Mouse (Mus musculus): Measurements from ENCODE around the gene Rpl37. TPM values are rescaled to one million over a fixed set of nuclear protein-coding genes. Genes with fewer than 3 reads are reported as not detected.

The Rpl37 gene
- polyA plus RNA-seq, 1 experiment from 2014 or later = 548 TPM

DNA sequence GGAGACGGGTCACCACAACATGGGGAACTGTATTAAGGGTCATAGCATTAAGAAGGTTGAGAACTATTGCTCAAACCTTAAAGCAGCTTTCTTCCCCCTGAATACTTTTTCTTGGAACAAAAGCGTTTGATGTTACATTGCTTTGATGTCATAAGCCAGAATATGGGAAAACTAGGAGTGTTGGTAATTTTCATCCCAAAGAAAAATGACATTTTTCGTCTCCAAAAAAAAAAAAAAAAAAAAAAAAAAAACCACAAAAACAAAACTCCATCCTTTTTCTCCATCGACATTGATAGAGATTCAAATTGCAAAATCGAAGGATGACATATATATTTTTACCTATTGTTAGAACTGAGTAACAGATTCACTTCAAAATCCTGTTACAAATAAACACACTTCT lies 26.3 kb downstream of the Rpl37 start:
- Histone ChIP-seq H3K27me3 (no peaks in the 10 kb centered on the region), H3K9me3 (no peaks in the 10 kb centered on the region), H3K9ac (no peak overlapping the region), H3K4me2 (replicated peaks) (no peak overlapping the region), H3K4me3 (no peak overlapping the region), H3K36me3 (no peaks in the 10 kb centered on the region), H3K27ac (no peak overlapping the region), H3K4me1 (peaks cover 10% of the 10 kb centered on the region)
- no peak for ATAC-seq (ENCODE audit: insufficient number of reproducible peaks, insufficient read depth, low FRiP score, low TSS enrichment)
- 72% methylated on average over 5 of the region's 5 CpGs for WGBS

DNA sequence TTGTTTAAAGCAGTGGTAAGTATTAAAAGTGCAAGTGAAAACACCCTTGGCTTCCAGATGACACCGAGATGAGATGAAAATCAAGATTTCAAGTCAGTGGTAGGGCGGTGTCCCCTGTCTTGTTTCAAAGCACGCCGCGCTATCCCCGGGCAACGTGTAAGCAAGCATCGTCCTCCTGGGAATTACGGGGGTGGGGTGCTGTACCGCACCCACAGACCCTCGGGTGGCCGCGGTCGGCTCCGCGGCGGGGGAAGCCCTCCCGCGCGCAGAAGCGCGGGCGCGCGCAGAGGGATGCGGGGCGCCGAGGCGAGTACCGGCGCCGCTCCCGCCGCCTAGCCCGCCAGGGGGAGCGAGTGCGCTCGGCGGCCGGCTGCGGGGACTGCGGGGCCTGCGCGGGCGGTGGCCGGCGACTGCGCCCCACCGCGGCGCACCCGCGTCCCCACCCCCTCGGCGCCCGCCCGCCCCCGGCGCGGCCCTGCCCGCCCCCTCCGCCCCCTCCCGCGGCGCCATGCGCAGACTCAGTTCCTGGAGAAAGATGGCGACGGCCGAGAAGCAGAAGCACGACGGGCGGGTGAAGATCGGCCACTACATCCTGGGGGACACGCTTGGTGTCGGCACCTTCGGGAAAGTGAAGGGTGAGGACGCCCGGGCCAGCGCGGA lies 27.0 kb downstream of the Rpl37 start, which contains the start of gene Prkaa1:
Prkaa1 (plus strand) TSS at position 501 of the 660 bp plus-strand sequence.
- Histone ChIP-seq H3K4me2 (replicated peaks) (peak within 1 kb of the TSS; percentile 69), H3K9me3 (no peaks in the 10 kb centered on the region), H3K4me1 (peaks cover 15% of the 10 kb centered on the region), H3K9ac (peak within 1 kb of the TSS; percentile 84), H3K27me3 (no peaks in the 10 kb centered on the region), H3K27ac (peak within 1 kb of the TSS; percentile 93), H3K4me3 (peak within 1 kb of the TSS; percentile 86), H3K36me3 (no peaks in the 10 kb centered on the region)
- peak; percentile 84 for ATAC-seq (ENCODE audit: insufficient number of reproducible peaks, insufficient read depth, low FRiP score, low TSS enrichment)
- WGBS = 0% methylated on average over 76 of the region's 80 CpGs

DNA sequence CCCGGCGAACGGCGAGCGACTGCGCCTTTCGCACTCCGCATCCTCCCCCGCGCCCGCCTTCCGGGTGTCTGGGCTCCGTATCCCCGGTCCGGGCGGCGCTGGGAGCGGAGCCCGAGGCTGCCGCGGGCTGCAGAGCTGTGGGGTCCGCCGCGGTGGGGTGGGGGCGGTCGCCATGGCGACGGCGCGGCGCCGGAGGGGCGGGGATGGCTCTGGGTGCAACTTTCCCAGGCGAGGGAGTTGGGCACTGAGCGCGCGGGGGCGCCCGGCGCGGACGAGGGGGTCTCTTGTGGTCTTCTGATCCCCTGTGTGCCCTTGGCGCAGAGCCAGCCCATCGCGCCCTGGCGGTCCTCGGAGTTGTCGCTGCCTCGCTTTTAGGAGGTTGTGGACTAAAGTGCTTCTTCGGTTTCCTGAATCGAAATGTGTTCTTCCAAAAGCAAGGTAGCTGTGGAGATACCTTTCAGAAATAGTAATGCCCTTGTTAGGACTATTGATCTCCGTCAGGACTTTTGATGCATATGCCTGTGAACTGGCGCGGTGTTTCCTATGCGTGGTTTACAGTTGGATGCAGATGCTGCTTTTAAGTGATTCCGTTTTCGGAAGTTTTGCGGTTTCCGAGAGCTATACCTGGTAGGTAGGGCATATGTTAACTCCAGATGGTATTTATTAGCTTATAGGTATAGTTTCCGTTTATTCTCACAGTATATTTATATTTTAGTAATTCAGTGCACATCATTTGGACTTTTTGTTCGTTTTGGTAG lies 27.8 kb downstream of the Rpl37 start:
- H3K4me2 ChIP-seq (replicated peaks) = peak overlapping the region; percentile 69
- no peaks in the 10 kb centered on the region for H3K27me3 ChIP-seq
- 1% methylated on average over 52 of the region's 61 CpGs for WGBS
- peak overlapping the region; percentile 84 for H3K9ac ChIP-seq
- ATAC-seq (ENCODE audit: insufficient number of reproducible peaks, insufficient read depth, low FRiP score, low TSS enrichment) = peak; percentile 83
- peaks cover 22% of the 10 kb centered on the region for H3K4me1 ChIP-seq
- no peaks in the 10 kb centered on the region for H3K9me3 ChIP-seq
- no peaks in the 10 kb centered on the region for H3K36me3 ChIP-seq
- peak overlapping the region; percentile 93 for H3K27ac ChIP-seq
- peak overlapping the region; percentile 86 for H3K4me3 ChIP-seq

DNA sequence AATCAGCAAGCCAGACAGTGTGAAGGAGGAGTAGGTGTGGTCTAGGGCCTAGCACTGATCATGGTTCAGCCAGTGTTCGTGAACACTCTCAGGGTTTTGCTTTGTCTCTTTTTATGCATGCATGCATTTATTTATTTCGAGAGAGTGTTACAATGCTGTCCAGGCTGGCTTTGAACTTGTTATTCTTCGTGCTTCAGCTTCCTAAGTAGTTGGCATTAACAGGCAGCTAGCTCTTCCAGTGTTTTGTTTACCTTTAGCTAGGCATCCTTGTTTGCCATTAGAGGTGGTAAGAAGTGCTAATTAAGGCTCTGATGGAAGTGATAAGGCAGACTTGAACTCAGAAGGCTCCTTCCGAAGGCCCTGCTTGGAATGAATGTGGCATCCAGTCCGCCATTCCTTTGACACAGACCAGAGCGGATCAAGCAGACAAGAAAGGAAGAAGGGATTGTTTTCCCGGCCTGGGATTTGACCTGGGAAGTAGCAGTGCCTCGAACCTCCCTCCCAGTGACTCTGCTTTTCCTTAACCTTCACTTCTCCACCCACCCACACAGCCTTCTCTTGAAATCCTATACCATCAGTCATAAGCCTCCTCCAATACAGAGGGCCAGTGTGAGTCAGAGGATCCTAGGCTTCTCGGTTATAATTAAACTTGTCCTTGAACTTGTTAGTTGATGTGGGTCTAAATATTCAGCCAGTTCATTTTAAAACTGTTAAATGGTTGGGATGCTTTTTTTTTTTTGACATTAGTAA lies 28.9 kb downstream of the Rpl37 start:
- 44% methylated on average over 9 of the region's 9 CpGs for WGBS
- Histone ChIP-seq H3K4me1 (peaks cover 26% of the 10 kb centered on the region), H3K9me3 (no peaks in the 10 kb centered on the region), H3K27ac (no peak overlapping the region), H3K36me3 (no peaks in the 10 kb centered on the region), H3K9ac (peak overlapping the region; percentile 19; the same call in 1 of the 2 replicates), H3K4me3 (peak overlapping the region; percentile 86), H3K27me3 (no peaks in the 10 kb centered on the region), H3K4me2 (replicated peaks) (peak overlapping the region; percentile 69)
- no peak for ATAC-seq (ENCODE audit: insufficient number of reproducible peaks, insufficient read depth, low FRiP score, low TSS enrichment)

DNA sequence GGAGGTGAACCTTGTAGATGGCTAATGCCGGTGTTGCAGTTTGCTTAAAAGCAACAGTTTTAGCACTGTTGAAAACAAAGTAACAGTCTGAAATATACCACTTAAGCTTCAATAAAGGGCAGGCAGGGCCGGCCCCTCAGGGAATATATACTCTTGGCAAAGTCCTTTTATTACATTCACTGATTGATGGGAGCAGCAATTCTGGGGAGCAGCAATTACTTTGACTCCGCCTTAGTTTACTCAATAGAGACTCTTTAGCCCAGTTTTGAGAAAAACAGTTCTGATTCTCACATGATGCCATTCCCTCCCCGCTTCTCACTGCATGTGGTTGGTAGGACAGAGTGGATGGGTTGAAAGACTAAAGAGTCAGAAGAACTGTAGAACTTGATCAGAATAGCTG lies 32.7 kb downstream of the Rpl37 start:
- Histone ChIP-seq H3K4me3 (no peak overlapping the region), H3K27ac (no peak overlapping the region), H3K36me3 (no peaks in the 10 kb centered on the region), H3K9ac (no peak overlapping the region), H3K4me1 (peaks cover 26% of the 10 kb centered on the region), H3K9me3 (no peaks in the 10 kb centered on the region), H3K4me2 (replicated peaks) (no peak overlapping the region), H3K27me3 (no peaks in the 10 kb centered on the region)
- 70% methylated on average over 4 of the region's 4 CpGs for WGBS
- ATAC-seq (ENCODE audit: insufficient number of reproducible peaks, insufficient read depth, low FRiP score, low TSS enrichment) = no peak

DNA sequence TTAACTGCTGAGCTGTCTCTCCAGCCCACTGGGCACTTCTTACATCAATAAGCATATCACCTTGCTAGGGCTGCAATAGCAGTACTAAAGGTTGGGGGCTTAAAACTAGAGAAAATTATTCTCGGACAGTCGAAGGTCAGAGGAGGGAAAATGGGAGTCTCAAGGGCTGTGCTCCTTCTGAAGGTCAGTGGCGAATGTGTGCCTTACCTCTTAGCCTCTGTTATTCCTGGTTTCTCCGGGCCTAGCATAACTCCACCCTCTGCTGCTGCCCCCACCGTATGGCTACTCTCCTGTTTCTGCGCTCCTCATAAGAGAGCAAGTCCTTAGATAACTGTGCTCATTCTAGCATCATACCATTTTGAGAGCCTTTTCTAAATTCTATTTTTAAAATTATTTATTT lies 35.7 kb downstream of the Rpl37 start:
- H3K4me3 ChIP-seq = no peak overlapping the region
- H3K36me3 ChIP-seq = no peaks in the 10 kb centered on the region
- H3K4me1 ChIP-seq = peaks cover 23% of the 10 kb centered on the region
- no peak overlapping the region for H3K4me2 ChIP-seq (replicated peaks)
- WGBS = 87% methylated on average over 6 of the region's 6 CpGs
- H3K27me3 ChIP-seq = no peaks in the 10 kb centered on the region
- no peak overlapping the region for H3K27ac ChIP-seq
- ATAC-seq (ENCODE audit: insufficient number of reproducible peaks, insufficient read depth, low FRiP score, low TSS enrichment) = no peak
- no peaks in the 10 kb centered on the region for H3K9me3 ChIP-seq
- no peak overlapping the region for H3K9ac ChIP-seq

DNA sequence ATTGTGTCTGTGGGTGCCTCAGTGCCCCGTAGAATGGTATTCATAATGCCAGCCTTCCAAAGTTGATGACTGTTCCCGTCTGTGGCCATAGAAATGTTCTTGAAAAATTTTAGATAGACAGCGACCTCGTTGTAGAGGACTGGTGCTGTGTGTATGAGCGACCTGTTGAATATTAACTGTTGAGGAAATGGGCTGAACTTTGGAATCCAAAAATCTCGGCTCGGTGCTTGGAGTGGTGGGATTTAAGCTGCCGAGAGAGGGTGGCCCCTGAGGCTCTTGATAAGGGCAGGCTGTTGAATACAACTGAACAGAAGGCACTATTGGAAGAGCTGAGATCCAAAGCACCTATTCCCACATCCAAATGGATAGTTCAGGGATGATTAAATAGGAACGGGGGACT lies 38.2 kb downstream of the Rpl37 start:
- Histone ChIP-seq H3K4me2 (replicated peaks) (no peak overlapping the region), H3K36me3 (no peaks in the 10 kb centered on the region), H3K9me3 (no peaks in the 10 kb centered on the region), H3K27me3 (no peaks in the 10 kb centered on the region), H3K4me3 (no peak overlapping the region), H3K9ac (no peak overlapping the region), H3K27ac (no peak overlapping the region), H3K4me1 (peaks cover 7% of the 10 kb centered on the region; the same call in 1 of the 2 replicates)
- no peak for ATAC-seq (ENCODE audit: insufficient number of reproducible peaks, insufficient read depth, low FRiP score, low TSS enrichment)
- 84% methylated on average over 9 of the region's 9 CpGs for WGBS

DNA sequence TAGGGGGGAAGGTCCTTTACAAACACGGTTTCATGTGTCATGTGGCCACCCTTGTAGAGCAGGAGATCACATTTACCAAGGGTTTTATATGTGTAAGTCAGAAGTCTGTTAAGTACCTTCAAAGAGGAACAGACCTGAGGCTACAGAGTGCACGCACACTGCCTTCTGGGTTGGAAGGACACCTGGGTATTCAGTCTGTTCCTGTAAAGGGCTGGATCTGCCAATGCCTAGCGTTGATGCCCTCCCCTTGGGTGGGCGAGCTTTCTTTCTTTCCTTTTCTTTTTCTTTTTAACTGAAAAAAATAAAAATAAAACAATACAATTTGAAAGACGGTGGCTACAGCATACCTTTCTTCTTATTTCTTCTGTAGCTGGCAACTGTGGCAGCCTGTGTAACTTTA lies 38.6 kb downstream of the Rpl37 start:
- Histone ChIP-seq H3K36me3 (no peaks in the 10 kb centered on the region), H3K27ac (no peak overlapping the region), H3K9ac (no peak overlapping the region), H3K4me1 (peaks cover 7% of the 10 kb centered on the region; the same call in 1 of the 2 replicates), H3K4me3 (no peak overlapping the region), H3K27me3 (no peaks in the 10 kb centered on the region), H3K4me2 (replicated peaks) (no peak overlapping the region), H3K9me3 (no peaks in the 10 kb centered on the region)
- no peak for ATAC-seq (ENCODE audit: insufficient number of reproducible peaks, insufficient read depth, low FRiP score, low TSS enrichment)
- WGBS = 68% methylated on average over 5 of the region's 5 CpGs

DNA sequence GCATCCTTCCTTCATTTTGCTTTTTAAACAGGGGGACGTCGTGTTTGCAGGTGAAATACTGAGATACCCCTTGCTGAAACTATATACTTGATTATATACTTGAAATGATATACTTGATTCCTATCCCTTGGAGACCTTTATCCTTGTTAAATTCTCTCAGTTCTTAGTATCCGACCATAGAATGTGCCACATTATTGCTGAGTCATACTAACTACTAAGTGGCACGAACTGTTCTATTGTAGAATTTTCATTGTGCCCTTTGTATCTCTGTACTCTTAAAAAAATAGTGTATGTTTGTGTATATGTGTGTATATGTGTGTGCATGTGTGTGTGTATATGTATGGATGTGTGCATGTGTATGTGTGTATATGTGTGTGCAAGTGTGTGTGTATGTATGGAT lies 39.9 kb downstream of the Rpl37 start:
- H3K4me2 ChIP-seq (replicated peaks) = no peak overlapping the region
- H3K27me3 ChIP-seq = no peaks in the 10 kb centered on the region
- no peak overlapping the region for H3K4me3 ChIP-seq
- no peak for ATAC-seq (ENCODE audit: insufficient number of reproducible peaks, insufficient read depth, low FRiP score, low TSS enrichment)
- no peaks in the 10 kb centered on the region for H3K36me3 ChIP-seq
- H3K9me3 ChIP-seq = no peaks in the 10 kb centered on the region
- H3K4me1 ChIP-seq = peaks cover 7% of the 10 kb centered on the region; the same call in 1 of the 2 replicates
- whole genome bisulfite sequencing = 87% methylated on average over 4 of the region's 4 CpGs
- H3K27ac ChIP-seq = no peak overlapping the region
- H3K9ac ChIP-seq = no peak overlapping the region

DNA sequence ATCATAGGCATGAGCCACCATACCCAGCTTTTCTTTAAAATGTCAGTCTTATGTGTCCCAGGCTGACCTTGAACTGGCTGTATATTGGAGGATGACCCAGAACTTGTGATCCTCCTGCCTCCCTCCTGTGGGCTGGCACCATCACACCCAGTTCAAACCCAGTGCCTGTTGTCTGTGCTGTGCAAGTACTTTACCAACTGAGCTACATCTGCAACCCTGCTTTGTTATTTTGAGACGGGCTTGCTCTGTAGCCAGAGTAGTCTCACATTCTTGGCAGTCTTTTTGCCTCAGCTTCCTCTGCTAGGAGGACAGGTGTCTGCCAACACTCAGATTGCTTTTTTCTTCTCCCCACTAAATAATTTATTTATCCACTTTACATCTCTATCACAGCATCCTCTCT lies 40.9 kb downstream of the Rpl37 start:
- Histone ChIP-seq H3K27me3 (no peaks in the 10 kb centered on the region), H3K27ac (no peak overlapping the region), H3K36me3 (no peaks in the 10 kb centered on the region), H3K9ac (no peak overlapping the region), H3K4me3 (no peak overlapping the region), H3K4me1 (peaks cover 7% of the 10 kb centered on the region; the same call in 1 of the 2 replicates), H3K9me3 (no peaks in the 10 kb centered on the region), H3K4me2 (replicated peaks) (no peak overlapping the region)
- 91% methylated on average over 1 of the region's 1 CpGs for WGBS
- no peak for ATAC-seq (ENCODE audit: insufficient number of reproducible peaks, insufficient read depth, low FRiP score, low TSS enrichment)

DNA sequence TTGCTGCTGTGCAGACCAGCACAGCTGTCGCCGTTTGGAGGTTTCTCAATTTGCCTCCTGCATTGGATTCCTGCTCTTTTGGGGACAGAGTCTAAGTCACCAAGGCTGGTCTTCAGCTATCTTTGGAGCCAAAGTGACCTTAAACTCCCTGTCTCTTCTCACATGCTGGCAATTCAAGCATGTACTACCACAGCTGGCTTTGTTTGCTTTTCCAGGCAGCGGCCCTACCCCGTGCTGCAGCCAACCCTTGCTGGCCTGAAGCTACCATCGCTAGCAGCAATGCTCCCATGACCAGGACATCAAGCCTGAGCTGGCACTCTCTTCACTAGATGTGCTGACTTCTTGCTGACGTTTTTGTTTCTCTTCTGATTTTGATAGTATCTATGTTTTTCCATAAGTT lies 42.4 kb downstream of the Rpl37 start:
- no peak overlapping the region for H3K9ac ChIP-seq
- 69% methylated on average over 6 of the region's 6 CpGs for WGBS

More for the DNA sequence above, 42.4 kb downstream of the Rpl37 start:
- no peaks in the 10 kb centered on the region for H3K9me3 ChIP-seq
- no peak overlapping the region for H3K4me3 ChIP-seq
- H3K4me1 ChIP-seq = peaks cover 7% of the 10 kb centered on the region; the same call in 1 of the 2 replicates
- no peak overlapping the region for H3K27ac ChIP-seq
- no peak for ATAC-seq (ENCODE audit: insufficient number of reproducible peaks, insufficient read depth, low FRiP score, low TSS enrichment)
- H3K36me3 ChIP-seq = peaks cover 11% of the 10 kb centered on the region
- H3K27me3 ChIP-seq = no peaks in the 10 kb centered on the region
- no peak overlapping the region for H3K4me2 ChIP-seq (replicated peaks)
